ENCODE assay signal across 8 mouse cellular contexts in the genomic region with DNA sequence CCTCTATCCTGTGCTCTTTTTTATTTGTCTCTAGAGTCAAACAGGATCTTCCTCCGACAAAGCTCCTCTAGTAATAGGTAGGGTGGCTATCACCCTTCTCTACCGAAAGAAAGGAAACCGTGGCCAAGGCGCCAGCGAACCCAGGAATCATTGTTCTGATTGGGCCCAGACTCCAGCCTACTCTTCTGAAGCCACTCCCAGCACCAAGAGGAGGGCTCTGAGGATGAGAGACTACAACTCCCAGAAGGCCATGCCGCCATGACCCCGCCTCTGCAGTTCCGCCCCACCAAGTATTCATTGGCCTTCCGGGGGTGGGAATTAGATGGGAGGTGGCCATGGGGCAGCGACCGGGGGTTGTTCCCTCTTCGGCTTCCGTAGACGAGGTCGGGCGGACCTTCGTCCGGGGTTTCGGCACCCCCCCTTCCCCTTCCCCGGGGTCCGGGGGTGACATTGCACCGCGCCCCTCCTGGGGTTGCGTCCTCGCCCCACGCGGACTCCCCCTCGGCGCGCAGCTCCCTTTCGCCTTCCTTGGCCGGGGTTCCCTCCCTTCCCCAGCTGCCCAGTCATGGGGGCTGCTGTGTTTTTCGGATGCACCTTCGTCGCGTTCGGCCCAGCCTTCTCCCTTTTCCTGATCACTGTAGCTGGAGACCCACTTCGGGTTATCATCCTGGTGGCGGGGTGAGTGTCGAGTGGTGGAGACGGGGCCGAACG. TPM values are rescaled to one million over a fixed set of nuclear protein-coding genes. Genes with fewer than 3 reads are reported as not detected.
DNase-seq lines count a peak whose midpoint lies in the region; ATAC-seq and TF ChIP-seq lines count a peak whose summit lies in the region.
"Not testable (repeated sequence)": the region's sequence is repeated elsewhere in the genome, so short reads cannot be mapped to it uniquely, and the experiment has no call there.

A gene (plus strand): TSS at position 364 of the 711 bp plus-strand sequence.

- ATAC-seq in forebrain, embryonic 12.5 days (ENCODE audit: low FRiP score), result peak; percentile 99
- ATAC-seq in heart, postnatal 0 days (ENCODE audit: insufficient read depth, low read depth), result peak; percentile 97
- peak; percentile 99 for ATAC-seq in liver, postnatal 0 days
- peak; percentile 97 for ATAC-seq in neural tube, embryonic 14.5 days (ENCODE audit: low read depth)

- dilution Hi-C loops in CH12.LX (cut with MboI; ENCODE audit: extremely low pct_ligation_motif_present, extremely low pct_unique_long_range_greater_than_20kb, low sequenced_read_pairs), result not testable (repeated sequence)

- H3K27ac ChIP-seq in CH12.LX (ENCODE audit: insufficient read depth, low read depth), result not testable (repeated sequence)
- H3K27ac ChIP-seq in forebrain, embryonic 12.5 days, result peak within 1 kb of the TSS; percentile 42
- H3K27ac ChIP-seq in heart, postnatal 0 days (ENCODE audit: low read depth), result peak within 1 kb of the TSS; percentile 94
- peak within 1 kb of the TSS; percentile 77 for H3K27ac ChIP-seq in liver, postnatal 0 days (ENCODE audit: low read depth)
- peak within 1 kb of the TSS; percentile 62 for H3K27ac ChIP-seq in neural tube, embryonic 14.5 days (ENCODE audit: low read depth, low read length)

- under 1% methylated on average over 29 of the region's 43 CpGs for WGBS in forebrain, embryonic 12.5 days
- whole genome bisulfite sequencing in heart, postnatal 0 days, result under 1% methylated on average over 23 of the region's 43 CpGs
- WGBS in large intestine, adult 2 months, result under 1% methylated on average over 32 of the region's 43 CpGs
- under 1% methylated on average over 24 of the region's 43 CpGs for WGBS in liver, postnatal 0 days (ENCODE audit: insufficient replicate concordance)
- under 1% methylated on average over 25 of the region's 43 CpGs for WGBS in neural tube, embryonic 14.5 days

- H3K27me3 ChIP-seq in CH12.LX (replicated peaks); heart, postnatal 0 days (ENCODE audit: control insufficient read depth, insufficient read depth, low read length); liver, postnatal 0 days (ENCODE audit: insufficient read depth, low read length); neural tube, embryonic 14.5 days (ENCODE audit: control insufficient read depth, insufficient read depth, low read length): not testable (repeated sequence)
- H3K27me3 ChIP-seq in forebrain, embryonic 12.5 days, result peaks cover 12% of the 10 kb centered on the region; the same call in 1 of the 2 replicates

- peaks cover 8 to 31% of the 10 kb centered on the region in 2 experiments for H3K36me3 ChIP-seq in CH12.LX (replicated peaks in 1 of 2; ENCODE audit: control insufficient read depth in 1 of 2, insufficient read depth in 1 of 2, low read length in 1 of 2)
- not testable (repeated sequence) for H3K36me3 ChIP-seq in forebrain, embryonic 12.5 days (replicated peaks); liver, postnatal 0 days (replicated peaks; ENCODE audit: insufficient read depth, low read length); neural tube, embryonic 14.5 days (ENCODE audit: control insufficient read depth, insufficient read depth, low read length)
- peaks cover 14% of the 10 kb centered on the region for H3K36me3 ChIP-seq in heart, postnatal 0 days (replicated peaks; ENCODE audit: control insufficient read depth, insufficient read depth, low read length)

- H3K79me2 ChIP-seq in CH12.LX (replicated peaks; ENCODE audit: control insufficient read depth, extremely low read depth, insufficient read depth, poor library complexity, severe bottlenecking), result peaks cover 16% of the 10 kb centered on the region

- TF ChIP-seq CTCF in CH12.LX (conservative IDR thresholded peaks at IDR 0.05 in 1 of 2, IDR thresholded peaks at IDR 0.05 in 1 of 2; ENCODE audit: low read depth in 2 of 2, low read length in 2 of 2); heart, postnatal 0 days (IDR thresholded peaks at IDR 0.05; ENCODE audit: low read depth); liver, postnatal 0 days (IDR thresholded peaks at IDR 0.05; ENCODE audit: low read depth): not testable (repeated sequence)

- peak within 1 kb of the TSS; percentile 85 to 98 (median 90) for H3K4me3 ChIP-seq in CH12.LX (replicated peaks in 1 of 3; ENCODE audit: low read depth in 2 of 3, low read length in 2 of 3, poor library complexity in 1 of 3)
- H3K4me3 ChIP-seq in forebrain, embryonic 12.5 days (replicated peaks), result peak within 1 kb of the TSS; percentile 69
- peak within 1 kb of the TSS; percentile 63 for H3K4me3 ChIP-seq in heart, postnatal 0 days (ENCODE audit: low read depth, low read length)
- peak within 1 kb of the TSS; percentile 75 for H3K4me3 ChIP-seq in liver, postnatal 0 days (ENCODE audit: low read depth, low read length)
- peak within 1 kb of the TSS; percentile 62 for H3K4me3 ChIP-seq in neural tube, embryonic 14.5 days (ENCODE audit: low read depth, low read length)

- H3K4me2 ChIP-seq in CH12.LX (ENCODE audit: insufficient read depth, low read depth, poor library complexity, severe bottlenecking), result peak within 1 kb of the TSS; percentile 93
- peak within 1 kb of the TSS; percentile 85 for H3K4me2 ChIP-seq in forebrain, embryonic 12.5 days
- peak within 1 kb of the TSS; percentile 81 for H3K4me2 ChIP-seq in heart, postnatal 0 days (ENCODE audit: low read depth, low read length)
- peak within 1 kb of the TSS; percentile 94 for H3K4me2 ChIP-seq in liver, postnatal 0 days (ENCODE audit: low read depth, low read length)
- H3K4me2 ChIP-seq in neural tube, embryonic 14.5 days (ENCODE audit: low read depth, low read length), result peak within 1 kb of the TSS; percentile 78

- in situ Hi-C loops in CH12.LX (cut with MboI; ENCODE audit: low pct_ligation_motif_present, low pct_unique_long_range_greater_than_20kb, low sequenced_read_pairs), result not testable (repeated sequence)

- H3K9me3 ChIP-seq in CH12.LX (replicated peaks; ENCODE audit: low read length); forebrain, embryonic 12.5 days; heart, postnatal 0 days (replicated peaks; ENCODE audit: control insufficient read depth, low read length); liver, postnatal 0 days (ENCODE audit: low read length); neural tube, embryonic 14.5 days (ENCODE audit: control insufficient read depth, low read length): not testable (repeated sequence)

- not testable (repeated sequence) for TF ChIP-seq EP300 in CH12.LX (IDR thresholded peaks at IDR 0.05; ENCODE audit: low read length); heart, postnatal 0 days (IDR thresholded peaks at IDR 0.05; ENCODE audit: low read depth)
- TF ChIP-seq EP300 in liver, postnatal 0 days (IDR thresholded peaks at IDR 0.05; ENCODE audit: low read depth), result peak; percentile 56; the same call in 1 of the 2 replicates

- H3K4me1 ChIP-seq in CH12.LX (ENCODE audit: control insufficient read depth in 1 of 2, insufficient read depth in 2 of 2), result peaks cover 10 to 51% of the 10 kb centered on the region in 2 experiments
- peaks cover 24% of the 10 kb centered on the region for H3K4me1 ChIP-seq in forebrain, embryonic 12.5 days
- peaks cover 18% of the 10 kb centered on the region; the same call in 1 of the 2 replicates for H3K4me1 ChIP-seq in heart, postnatal 0 days (ENCODE audit: control insufficient read depth, insufficient read depth)
- peaks cover 32% of the 10 kb centered on the region for H3K4me1 ChIP-seq in liver, postnatal 0 days (ENCODE audit: insufficient read depth)
- H3K4me1 ChIP-seq in neural tube, embryonic 14.5 days (ENCODE audit: control insufficient read depth, insufficient read depth, low read length), result not testable (repeated sequence)

- not testable (repeated sequence) for TF ChIP-seq RAD21 in CH12.LX (IDR thresholded peaks at IDR 0.05; ENCODE audit: low read depth, low read length)

- H3K9ac ChIP-seq in CH12.LX (ENCODE audit: insufficient read depth, low read depth), result peak within 1 kb of the TSS; percentile 99
- peak within 1 kb of the TSS; percentile 80 for H3K9ac ChIP-seq in forebrain, embryonic 12.5 days
- peak within 1 kb of the TSS; percentile 79 for H3K9ac ChIP-seq in heart, postnatal 0 days (replicated peaks; ENCODE audit: low read depth, low read length)
- peak within 1 kb of the TSS; percentile 85 for H3K9ac ChIP-seq in liver, postnatal 0 days (replicated peaks)
- H3K9ac ChIP-seq in neural tube, embryonic 14.5 days (replicated peaks; ENCODE audit: low read depth, low read length), result peak within 1 kb of the TSS; percentile 67

- peak; percentile 98 for DNase-seq in CH12.LX (ENCODE audit: extremely low read depth)
- DNase-seq in c-Kit-positive CD71-positive TER-119-negative erythroid progenitor cells, embryonic 14.5 days (ENCODE audit: low read depth), result peak; percentile 95
- DNase-seq in heart, postnatal 0 days (ENCODE audit: low spot score), result peak; percentile 100
- DNase-seq in large intestine, adult 2 months (ENCODE audit: low read depth, low spot score), result peak; percentile 94
- peak; percentile 95 for DNase-seq in liver, postnatal 0 days
- DNase-seq in testis, postnatal 10 days (ENCODE audit: low spot score), result peak; percentile 94

- TF ChIP-seq POLR2A in CH12.LX (IDR thresholded peaks at IDR 0.05; ENCODE audit: low read depth, low read length), result peak; percentile 76

TF ChIP-seq in CH12.LX, 34 proteins besides CTCF, POLR2A, EP300 and RAD21 (continues in another document):
- TF ChIP-seq CHD2 (IDR thresholded peaks at IDR 0.05; ENCODE audit: low read length) (peak; percentile 26; the same call in 1 of the 2 replicates), MEF2A (IDR thresholded peaks at IDR 0.05; ENCODE audit: borderline replicate concordance, low read depth, low read length) (0 out of 2 replicates have a peak, but pooled peaks have one; percentile 11), SIN3A (IDR thresholded peaks at IDR 0.05; ENCODE audit: low read length) (peak; percentile 51; the same call in 1 of the 2 replicates), ZMIZ1 (IDR thresholded peaks at IDR 0.05; ENCODE audit: low read depth, low read length) (peak; percentile 63; the same call in 1 of the 2 replicates), KAT2A (IDR thresholded peaks at IDR 0.05; ENCODE audit: insufficient replicate concordance, low read length) (peak; percentile 95)

RNA-seq across cellular contexts. Expression of the gene that starts here (rescaled TPM):
- total RNA-seq in CH12.LX (2012; rRNA removed) (63.8 and 69.4 TPM in 2 replicates), CH12.LX (2014; rRNA removed) (45.5 and 46.6 TPM in 2 replicates)
- polyA plus RNA-seq in CH12.LX (2012; ENCODE audit: insufficient read length, low read depth), result 59.9 and 62.2 TPM in 2 replicates
- 32.2 and 37.5 TPM in 2 replicates for polyA plus RNA-seq in forebrain, embryonic 12.5 days (2016; fragmentation: Nextera tagmentation; extraction: Ambion mirVana)
- 121 and 138 TPM in 2 replicates for total RNA-seq in heart, postnatal 0 days (2014; rRNA removed; ENCODE audit: low replicate concordance)
- 42.7 and 50.8 TPM in 2 replicates for polyA plus RNA-seq in heart, postnatal 0 days (2015; fragmentation: Nextera tagmentation; extraction: Ambion mirVana)
- 172 and 175 TPM in 2 replicates for polyA plus RNA-seq in large intestine, adult 2 months (2012; rRNA removed)
- 17.1 and 22.9 TPM in 2 replicates for polyA plus RNA-seq in liver, postnatal 0 days (2015; fragmentation: Nextera tagmentation; extraction: Ambion mirVana)
- 27.3 and 35.4 TPM in 2 replicates for polyA plus RNA-seq in neural tube, embryonic 14.5 days (2014; fragmentation: Nextera tagmentation; extraction: Ambion mirVana)
